Mouse (Mus musculus) olfactory bulb, adult 2 months (tissue): ENCODE data around the gene Gm21891. TPM values are rescaled to one million over a fixed set of nuclear protein-coding genes. Genes with fewer than 3 reads are reported as not detected.
"Not testable (repeated sequence)": the region's sequence is repeated elsewhere in the genome, so short reads cannot be mapped to it uniquely, and the experiment has no call there.

Source experiments
- H3K27ac ChIP-seq: fragments of 200-500 bp; 2 replicates; pipeline ENCODE4 v1.5.1; 2012; ENCODE audit warnings: low read depth, low read length; ENCODE audit not compliant: insufficient read depth
- H3K4me1 ChIP-seq: fragments of 200-500 bp; 2 replicates; pipeline ENCODE4 v1.6.1; 2012; ENCODE audit warnings: low read length; ENCODE audit not compliant: control insufficient read depth, insufficient read depth
- H3K4me3 ChIP-seq: fragments of 200-500 bp; 2 replicates; pipeline ENCODE4 v1.5.1; 2012; ENCODE audit warnings: mild to moderate bottlenecking, low read depth, low read length, moderate library complexity; ENCODE audit not compliant: insufficient read depth
- WGBS: fragments of 180-500 bp; shearing (Covaris S2); methylation state at CpG from one replicate; pipeline ENCODE4 v1.1.7; 2018; 5-methylcytosine and 5-hydroxymethylcytosine counted together
- polyA plus RNA-seq: library from polyadenylated mRNA; stranded (reverse); fragments of >200 nt; gene quantifications from 2 replicates; pipeline ENCODE4 v1.2.4, GENCODE M21; 2012; ENCODE audit warnings: low replicate concordance; ENCODE audit not compliant: missing spikeins, insufficient read depth, insufficient read length

Gm21891 gene
- not detected in 2 replicates for polyA plus RNA-seq

GRCm38 (mm10) chrY:13133392-13133791 lies at the start of gene Gm21891:
Gene Gm21891 (minus strand): TSS chrY:13133492.
- H3K27ac ChIP-seq, H3K4me1 ChIP-seq, H3K4me3 ChIP-seq: not testable (repeated sequence)
- WGBS, result no CpG with 5 or more reads among the region's 3 CpGs

- not testable (repeated sequence) for H3K4me3 ChIP-seq, H3K4me1 ChIP-seq, H3K27ac ChIP-seq
These were observed 28.4 kb upstream of the Gm21891 start, which contains the start of gene Gm21425 for GRCm38 (mm10) chrY:13161668-13162067. Gene Gm21425 (plus strand): TSS chrY:13161968.

Other genes starting within 250 kb of the Gm21891 start
- gene Gm20807, start 90.6 kb downstream of the Gm21891 start, polyA plus RNA-seq, result not detected in 2 replicates
- gene Gm21425, start 28.5 kb upstream of the Gm21891 start, polyA plus RNA-seq, result not detected in 2 replicates
- gene Gm21828, start 90.4 kb upstream of the Gm21891 start, polyA plus RNA-seq, result not detected in 2 replicates
- gene Gm21440, start 118.9 kb upstream of the Gm21891 start, polyA plus RNA-seq, result not detected in 2 replicates
- not detected in 2 replicates for gene Gm21454, start 119.0 kb upstream of the Gm21891 start, polyA plus RNA-seq
- gene Gm21725, start 215.6 kb upstream of the Gm21891 start, polyA plus RNA-seq, result not detected in 2 replicates